Mouse (Mus musculus) stomach, embryonic 14.5 days (tissue): ENCODE measurements around the gene Zc3h12c. TPM values are rescaled to one million over a fixed set of nuclear protein-coding genes. Genes with fewer than 3 reads are reported as not detected.

Experiments used
- ATAC-seq: fragments of 200-750 bp; cut with Nextera tagmentation; 2 replicates; pipeline ENCODE4 v1.8.0; 2017; ENCODE audit warnings: low read depth, moderate TSS enrichment; ENCODE audit not compliant: insufficient number of reproducible peaks, insufficient read depth, low FRiP score
- H3K27ac ChIP-seq: fragments of 300-500 bp; sonication (generic); 2 replicates; pipeline ENCODE4 v1.5.1; 2014; ENCODE audit warnings: mild to moderate bottlenecking, low read length, moderate library complexity, mixed read lengths
- H3K27me3 ChIP-seq: fragments of 300-500 bp; sonication (generic); 2 replicates; pipeline ENCODE4 v1.6.1; 2014; ENCODE audit warnings: low read length, control low read depth, mixed read lengths; ENCODE audit not compliant: control insufficient read depth, insufficient read depth
- H3K36me3 ChIP-seq: fragments of 300-500 bp; sonication (generic); 2 replicates; pipeline ENCODE4 v1.6.1; 2014; ENCODE audit warnings: mild to moderate bottlenecking, control low read depth, low read length, moderate library complexity, mixed read lengths; ENCODE audit not compliant: control insufficient read depth, insufficient read depth
- H3K4me1 ChIP-seq: fragments of 300-500 bp; sonication (generic); 2 replicates; pipeline ENCODE4 v1.6.1; 2014; ENCODE audit warnings: low read length, control low read depth, mixed read lengths; ENCODE audit not compliant: control insufficient read depth, insufficient read depth
- H3K4me2 ChIP-seq: fragments of 300-500 bp; sonication (generic); replicated peaks from 2 replicates; pipeline ENCODE4 v1.6.1; 2014; ENCODE audit warnings: low read depth, low read length, control low read depth
- H3K4me3 ChIP-seq: fragments of 300-500 bp; sonication (generic); 2 replicates; pipeline ENCODE4 v1.5.1; 2014; ENCODE audit warnings: low read depth, low read length, control low read depth
- H3K9ac ChIP-seq: fragments of 300-500 bp; sonication (generic); replicated peaks from 2 replicates; pipeline ENCODE4 v1.6.1; 2014; ENCODE audit warnings: low read depth, mild to moderate bottlenecking, control low read depth, low read length, moderate library complexity, mixed read lengths
- H3K9me3 ChIP-seq: fragments of 300-500 bp; sonication (generic); 2 replicates; pipeline ENCODE4 v1.6.1; 2016; ENCODE audit warnings: low read depth, low read length, control low read depth; ENCODE audit not compliant: control insufficient read depth
- WGBS: fragments of 180-500 bp; shearing (Covaris S2); extraction: QIAGEN DNeasy Blood & Tissue Kit; methylation state at CpG from one replicate; pipeline ENCODE4 v1.1.7; 2014; 5-methylcytosine and 5-hydroxymethylcytosine counted together
- polyA plus RNA-seq: library from polyadenylated mRNA; unstranded; fragments of >200 nt; fragmentation: Nextera tagmentation; extraction: Ambion mirVana; gene quantifications from 2 replicates; pipeline ENCODE4 v1.2.1, GENCODE M21; 2014

Gene Zc3h12c
- polyA plus RNA-seq, 1 experiment from 2014 or later, result 4.9 TPM

DNA sequence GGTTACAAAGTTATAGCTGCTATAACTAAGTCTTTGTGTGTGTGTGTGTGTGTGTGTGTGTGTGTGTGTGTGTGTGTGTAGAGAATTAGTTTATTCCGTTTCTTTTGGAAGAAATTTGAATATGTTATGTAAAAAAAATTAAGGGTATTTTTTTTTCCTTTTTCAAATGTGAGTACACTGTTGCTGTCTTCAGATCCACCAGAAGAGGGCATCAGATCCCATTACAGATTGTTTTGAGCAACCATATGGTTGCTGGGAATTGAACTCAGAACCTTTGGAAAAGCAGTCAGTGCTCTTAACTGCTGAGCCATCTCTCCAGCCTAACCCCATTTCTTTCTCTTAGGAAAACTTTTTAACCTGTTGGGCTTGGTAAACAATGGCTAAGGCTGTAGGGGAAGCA is 7.9 kb downstream of the Zc3h12c start:
- Histone ChIP-seq H3K4me3 (no peak overlapping the region), H3K27me3 (no peaks in the 10 kb centered on the region), H3K27ac (no peak overlapping the region), H3K9me3 (no peaks in the 10 kb centered on the region), H3K9ac (no peak overlapping the region), H3K4me2 (no peak overlapping the region), H3K36me3 (no peaks in the 10 kb centered on the region), H3K4me1 (no peaks in the 10 kb centered on the region)
- WGBS, result 96% methylated on average over 1 of the region's 1 CpGs
- no peak for ATAC-seq

GRCm38 (mm10) chr9:52158561-52158960 is 9.8 kb downstream of the Zc3h12c start:
- no peaks in the 10 kb centered on the region for H3K27me3 ChIP-seq
- no peak overlapping the region for H3K4me3 ChIP-seq
- H3K4me2 ChIP-seq, result no peak overlapping the region
- ATAC-seq, result no peak
- H3K27ac ChIP-seq, result no peak overlapping the region
- no peak overlapping the region for H3K9ac ChIP-seq
- 89% methylated on average over 1 of the region's 1 CpGs for WGBS
- no peaks in the 10 kb centered on the region for H3K9me3 ChIP-seq
- H3K4me1 ChIP-seq, result no peaks in the 10 kb centered on the region
- no peaks in the 10 kb centered on the region for H3K36me3 ChIP-seq

- Histone ChIP-seq H3K36me3 (no peaks in the 10 kb centered on the region), H3K9me3 (no peaks in the 10 kb centered on the region), H3K27me3 (no peaks in the 10 kb centered on the region), H3K4me2 (no peak overlapping the region), H3K9ac (no peak overlapping the region), H3K4me1 (no peaks in the 10 kb centered on the region), H3K27ac (no peak overlapping the region), H3K4me3 (no peak overlapping the region)
- WGBS, result 87% methylated on average over 4 of the region's 4 CpGs
- no peak for ATAC-seq
These were observed 13.0 kb downstream of the Zc3h12c start for GRCm38 (mm10) chr9:52155417-52155816.

DNA sequence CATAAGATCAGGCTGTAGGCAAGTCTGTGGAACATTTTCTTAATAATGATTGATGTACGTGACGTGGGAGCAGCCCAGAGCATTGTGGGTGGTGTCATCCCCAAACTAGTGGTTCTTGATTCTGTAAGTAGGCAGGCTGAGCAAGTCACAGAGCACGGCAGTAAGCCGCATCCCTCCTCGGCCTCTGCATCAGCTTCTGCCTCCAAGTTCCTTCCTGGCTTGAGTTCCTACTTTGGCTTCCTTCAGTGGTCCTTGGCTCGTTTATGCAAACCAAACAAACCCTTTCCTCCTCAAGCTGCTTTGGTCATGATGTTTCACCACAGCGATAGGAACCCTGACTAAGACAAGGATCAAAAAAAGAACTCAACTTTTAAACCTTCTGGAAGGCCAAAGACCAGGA is 14.1 kb downstream of the Zc3h12c start:
- no peaks in the 10 kb centered on the region for H3K36me3 ChIP-seq
- no peak overlapping the region for H3K4me2 ChIP-seq
- H3K27ac ChIP-seq, result no peak overlapping the region
- H3K9ac ChIP-seq, result no peak overlapping the region
- 63% methylated on average over 7 of the region's 7 CpGs for WGBS
- H3K4me1 ChIP-seq, result 0 out of 2 replicates have a peak, but pooled peaks cover 3% of the 10 kb centered on the region
- no peak for ATAC-seq
- H3K27me3 ChIP-seq, result no peaks in the 10 kb centered on the region
- no peak overlapping the region for H3K4me3 ChIP-seq
- no peaks in the 10 kb centered on the region for H3K9me3 ChIP-seq

DNA sequence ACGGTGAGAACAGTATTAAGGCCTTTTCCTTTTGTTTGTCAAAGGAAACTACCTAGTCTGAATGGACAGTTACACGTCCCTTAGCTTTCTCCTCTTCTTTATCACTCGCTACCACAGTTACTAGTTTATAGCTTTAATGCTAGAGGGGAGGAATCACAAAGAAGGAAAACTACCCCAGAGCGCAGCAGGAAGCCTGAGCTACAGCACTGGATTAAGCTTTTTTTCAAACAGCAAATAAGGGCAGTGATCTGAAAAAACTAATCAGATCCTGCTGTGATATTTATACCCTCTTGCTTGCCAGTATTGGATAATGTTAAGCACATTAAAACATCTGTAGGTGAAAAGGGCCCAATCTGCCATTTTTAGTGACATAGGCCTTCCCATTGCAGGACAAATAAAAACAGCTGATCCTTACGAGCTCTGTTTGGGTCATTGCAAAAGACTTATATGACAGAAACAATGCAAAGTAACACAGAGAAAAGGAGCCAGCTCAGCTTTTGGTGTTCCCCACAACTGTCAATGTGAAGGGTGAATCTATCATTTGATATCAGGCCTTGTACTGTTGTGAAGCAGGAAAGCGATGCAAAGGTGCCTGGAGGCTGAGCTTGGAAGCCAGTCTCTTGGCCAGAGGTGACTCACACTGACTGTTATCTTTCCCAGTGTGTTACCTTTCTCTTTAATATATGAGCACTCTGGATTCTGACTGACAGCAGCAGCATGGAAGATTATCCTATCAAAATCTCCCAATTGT is 16.1 kb downstream of the Zc3h12c start:
- no peaks in the 10 kb centered on the region for H3K36me3 ChIP-seq
- H3K27ac ChIP-seq, result no peak overlapping the region
- H3K9me3 ChIP-seq, result no peaks in the 10 kb centered on the region
- no peak overlapping the region for H3K9ac ChIP-seq
- no peaks in the 10 kb centered on the region for H3K27me3 ChIP-seq
- no peak for ATAC-seq
- no peak overlapping the region for H3K4me3 ChIP-seq
- 0 out of 2 replicates have a peak, but pooled peaks cover 5% of the 10 kb centered on the region for H3K4me1 ChIP-seq
- H3K4me2 ChIP-seq, result no peak overlapping the region
- 79% methylated on average over 6 of the region's 6 CpGs for WGBS

- Histone ChIP-seq H3K4me2 (no peak overlapping the region), H3K4me1 (0 out of 2 replicates have a peak, but pooled peaks cover 5% of the 10 kb centered on the region), H3K9ac (no peak overlapping the region), H3K4me3 (no peak overlapping the region), H3K9me3 (no peaks in the 10 kb centered on the region), H3K36me3 (no peaks in the 10 kb centered on the region), H3K27ac (no peak overlapping the region), H3K27me3 (no peaks in the 10 kb centered on the region)
- WGBS, result 83% methylated on average over 6 of the region's 6 CpGs
- ATAC-seq, result no peak
These were observed 18.6 kb downstream of the Zc3h12c start for GRCm38 (mm10) chr9:52149768-52150167.

GRCm38 (mm10) chr9:52149286-52149685 is 19.1 kb downstream of the Zc3h12c start:
- WGBS, result 26% methylated on average over 4 of the region's 4 CpGs
- no peak overlapping the region for H3K27ac ChIP-seq
- 0 out of 2 replicates have a peak, but pooled peaks have one; percentile 69 for ATAC-seq
- H3K9me3 ChIP-seq, result no peaks in the 10 kb centered on the region
- 0 out of 2 replicates have a peak, but pooled peaks cover 5% of the 10 kb centered on the region for H3K4me1 ChIP-seq
- no peak overlapping the region for H3K4me3 ChIP-seq
- no peaks in the 10 kb centered on the region for H3K36me3 ChIP-seq
- H3K4me2 ChIP-seq, result no peak overlapping the region
- no peaks in the 10 kb centered on the region for H3K27me3 ChIP-seq
- H3K9ac ChIP-seq, result no peak overlapping the region

DNA sequence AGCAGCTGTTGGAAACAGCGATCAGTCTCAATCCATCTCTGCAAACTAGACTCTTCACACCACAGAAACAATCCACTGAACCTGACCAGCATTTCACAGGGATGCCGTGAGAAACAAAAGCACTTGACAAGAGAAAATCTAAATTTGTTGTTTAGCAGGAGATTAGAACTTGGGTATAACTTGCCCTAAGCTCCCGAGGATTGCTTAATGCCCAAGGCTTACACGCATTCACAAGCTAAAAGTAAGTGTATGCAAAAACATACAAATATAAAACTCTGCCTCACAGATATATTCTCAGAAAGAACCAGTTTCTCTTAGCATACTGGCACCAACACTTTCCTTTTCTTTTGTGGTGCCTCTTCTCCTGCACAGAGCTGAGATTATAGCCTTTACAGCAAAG is 19.5 kb downstream of the Zc3h12c start:
- H3K9me3 ChIP-seq, result no peaks in the 10 kb centered on the region
- 64% methylated on average over 4 of the region's 4 CpGs for WGBS
- H3K36me3 ChIP-seq, result no peaks in the 10 kb centered on the region
- no peaks in the 10 kb centered on the region for H3K27me3 ChIP-seq
- no peak for ATAC-seq
- H3K9ac ChIP-seq, result no peak overlapping the region
- no peak overlapping the region for H3K4me3 ChIP-seq
- H3K4me2 ChIP-seq, result no peak overlapping the region
- H3K27ac ChIP-seq, result no peak overlapping the region
- H3K4me1 ChIP-seq, result 0 out of 2 replicates have a peak, but pooled peaks cover 5% of the 10 kb centered on the region

DNA sequence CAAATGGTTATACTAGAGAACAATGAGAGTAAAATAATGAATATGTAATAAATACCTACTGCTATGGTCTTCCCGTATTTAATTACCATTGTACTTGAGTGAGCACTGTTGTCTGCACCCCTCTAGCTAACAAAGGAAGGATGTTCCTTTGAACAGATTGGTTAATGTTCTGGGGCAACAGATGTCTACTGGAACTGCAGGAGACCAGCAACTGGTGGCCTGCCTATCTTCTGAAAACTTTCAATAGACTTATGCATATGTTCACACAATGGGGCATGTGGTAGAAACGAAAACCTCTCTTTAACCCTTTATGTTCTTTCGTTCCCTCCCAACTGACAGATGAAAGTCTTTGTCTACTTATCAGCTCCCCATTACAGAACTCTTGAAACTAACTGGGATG is 20.1 kb downstream of the Zc3h12c start:
- no peak overlapping the region for H3K9ac ChIP-seq
- 68% methylated on average over 3 of the region's 3 CpGs for WGBS
- H3K27me3 ChIP-seq, result no peaks in the 10 kb centered on the region
- no peaks in the 10 kb centered on the region for H3K36me3 ChIP-seq
- H3K4me2 ChIP-seq, result no peak overlapping the region
- H3K4me3 ChIP-seq, result no peak overlapping the region
- no peak overlapping the region for H3K27ac ChIP-seq
- no peaks in the 10 kb centered on the region for H3K9me3 ChIP-seq
- no peak for ATAC-seq
- 0 out of 2 replicates have a peak, but pooled peaks cover 5% of the 10 kb centered on the region for H3K4me1 ChIP-seq
